Mouse (Mus musculus): ENCODE results near the gene Mcm3. TPM values are rescaled to one million over a fixed set of nuclear protein-coding genes. Genes with fewer than 3 reads are reported as not detected.

The Mcm3 gene
- polyA plus RNA-seq (2012; rRNA removed) = 8.1 and 9.2 TPM in 2 replicates

DNA sequence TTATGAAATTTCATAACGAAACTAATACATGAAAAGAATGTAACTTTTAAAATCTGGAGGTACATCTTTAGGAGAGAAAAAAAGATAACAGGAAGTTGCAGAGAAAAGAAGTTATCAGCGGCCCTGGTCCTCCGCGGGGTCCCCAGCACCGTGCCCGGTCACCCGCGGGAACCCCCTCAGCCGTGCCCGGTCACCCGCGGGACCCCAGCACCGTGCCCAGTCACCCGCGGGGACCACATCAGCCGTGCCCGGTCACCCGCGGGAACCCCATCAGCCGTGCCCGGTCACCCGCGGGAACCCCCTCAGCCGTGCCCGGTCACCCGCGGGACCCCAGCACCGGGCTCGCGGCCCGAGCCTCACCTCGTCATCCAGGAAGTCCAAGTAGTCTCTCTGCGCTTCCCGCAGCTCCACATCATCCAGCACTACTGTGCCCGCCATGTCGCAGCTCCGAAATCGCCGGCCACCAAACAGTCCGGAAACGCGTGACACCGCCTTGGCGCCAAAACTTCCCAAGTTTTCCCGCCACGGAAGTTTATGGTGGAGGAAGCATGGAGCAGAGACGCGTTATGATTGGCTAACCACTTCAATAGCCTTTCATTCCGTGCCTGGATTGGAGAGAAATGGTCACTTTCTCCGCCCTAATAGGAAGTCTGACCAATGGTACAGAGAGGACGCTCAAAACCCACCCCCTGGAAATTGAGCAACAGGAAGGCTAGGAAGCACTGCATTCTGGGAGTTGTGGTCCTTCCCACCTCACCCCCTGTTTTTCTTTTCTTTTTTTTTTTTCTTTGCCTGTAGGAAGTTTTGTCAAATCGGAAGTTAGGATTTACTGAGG lies at the start of gene Mcm3:
Gene Mcm3 (minus strand): TSS at position 542 of the 835 bp plus-strand sequence.
- peak; percentile 56 for DNase-seq (ENCODE audit: low spot score)

DNA sequence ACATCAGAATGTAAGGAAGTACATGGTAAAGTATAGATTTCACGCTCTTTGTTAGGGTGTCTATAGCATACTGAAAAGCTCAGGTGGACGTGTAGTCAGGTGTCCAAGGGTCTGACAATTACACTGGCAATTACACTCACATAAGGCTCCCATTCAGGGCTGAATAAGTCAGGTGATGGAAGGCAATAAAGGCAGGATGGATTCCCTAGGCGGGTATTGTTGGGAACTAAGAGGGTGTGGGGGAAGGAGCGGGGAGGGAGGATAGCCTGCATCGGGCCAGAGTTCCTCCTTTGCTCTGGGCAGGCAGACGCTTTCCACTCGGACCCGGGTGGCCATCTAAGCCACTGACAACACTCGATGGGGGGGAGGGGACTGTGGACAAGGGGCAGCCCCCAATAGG lies 47.9 kb upstream of the Mcm3 start:
- no peak for DNase-seq (ENCODE audit: low spot score)

DNA sequence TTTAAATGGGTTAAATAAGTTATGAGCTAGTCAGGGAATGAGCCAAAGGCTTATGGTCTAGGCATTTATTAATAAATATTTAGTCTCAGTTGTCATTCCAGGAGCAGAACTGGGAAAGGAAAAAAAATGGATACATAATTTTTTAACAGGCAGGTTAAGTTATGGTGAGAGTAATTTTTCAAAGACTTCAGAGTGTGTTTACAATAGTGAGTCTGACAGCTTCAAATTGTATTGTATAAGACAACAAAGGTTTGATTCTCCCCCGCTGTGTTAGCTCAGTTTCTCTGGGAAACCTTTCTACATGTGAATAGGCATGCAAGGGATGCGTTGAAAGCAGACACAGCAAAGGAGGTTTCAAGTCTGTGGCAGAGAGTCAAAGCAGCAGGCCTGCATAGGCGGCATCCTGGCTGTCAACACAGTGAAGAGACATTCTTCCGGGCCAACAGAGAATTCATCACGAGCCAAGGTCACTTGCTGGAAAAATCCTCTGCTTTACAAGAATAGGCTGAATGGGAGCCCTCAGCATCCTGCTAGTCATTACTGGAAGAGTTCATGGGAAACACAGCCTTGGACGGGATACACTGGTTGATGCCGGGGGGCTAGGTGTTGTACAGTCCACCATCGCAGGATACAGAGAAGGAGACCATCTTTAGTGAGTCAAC lies 47.3 kb upstream of the Mcm3 start:
- DNase-seq (ENCODE audit: low spot score) = no peak

DNA sequence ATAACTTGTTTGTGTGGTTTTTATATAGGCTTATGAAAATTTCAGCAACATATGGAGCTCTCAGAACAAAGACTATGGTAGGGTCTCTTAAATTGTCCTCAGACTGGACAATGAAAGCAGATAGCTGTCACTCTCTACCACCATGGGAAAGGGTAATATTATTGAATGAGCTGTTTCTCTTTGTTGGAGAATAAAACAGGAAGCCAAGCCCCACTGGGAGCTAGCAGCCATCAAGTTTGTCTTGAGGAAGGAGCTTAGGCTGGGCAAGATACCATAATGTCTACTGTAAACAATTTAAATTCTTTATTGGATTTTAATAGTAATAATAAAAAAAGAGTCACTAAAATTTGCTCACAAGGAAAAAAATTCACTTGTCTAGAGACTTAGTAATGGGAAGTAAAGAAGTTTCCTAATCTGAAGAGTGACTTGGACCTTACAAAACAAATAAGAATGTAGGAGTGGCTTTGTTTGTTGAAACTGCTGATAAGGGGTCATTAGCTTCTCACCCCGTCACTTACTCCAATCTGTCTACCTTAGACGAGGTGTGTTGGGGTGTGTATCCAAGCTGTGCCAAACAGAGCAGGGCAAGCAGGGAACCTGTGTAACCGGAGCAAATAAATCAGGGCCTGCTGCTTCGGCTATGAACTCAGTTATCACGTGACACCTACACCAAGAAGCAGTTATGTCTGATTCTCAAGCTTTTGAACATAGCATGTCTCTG lies 43.5 kb upstream of the Mcm3 start:
- DNase-seq (ENCODE audit: low spot score) = no peak

DNA sequence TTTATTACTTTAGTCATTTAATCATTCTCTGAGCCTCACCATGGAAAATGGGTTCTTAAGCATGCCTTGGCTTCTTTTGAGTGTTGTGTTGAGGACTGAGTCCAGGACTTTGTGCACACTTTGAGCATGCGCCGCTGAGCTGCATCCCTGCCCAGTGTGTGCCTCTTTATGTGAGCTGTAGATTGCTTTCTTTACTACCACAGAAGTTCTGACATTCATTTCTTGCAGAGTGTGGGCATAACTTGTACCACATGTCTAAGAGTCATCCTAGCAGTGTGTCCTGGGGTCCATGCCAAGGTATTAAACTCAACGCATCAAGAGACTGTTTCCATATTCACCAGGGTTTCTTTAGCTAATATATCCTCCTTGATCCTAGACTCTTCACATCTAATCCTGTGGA lies 41.8 kb upstream of the Mcm3 start:
- DNase-seq (ENCODE audit: low spot score) = no peak

DNA sequence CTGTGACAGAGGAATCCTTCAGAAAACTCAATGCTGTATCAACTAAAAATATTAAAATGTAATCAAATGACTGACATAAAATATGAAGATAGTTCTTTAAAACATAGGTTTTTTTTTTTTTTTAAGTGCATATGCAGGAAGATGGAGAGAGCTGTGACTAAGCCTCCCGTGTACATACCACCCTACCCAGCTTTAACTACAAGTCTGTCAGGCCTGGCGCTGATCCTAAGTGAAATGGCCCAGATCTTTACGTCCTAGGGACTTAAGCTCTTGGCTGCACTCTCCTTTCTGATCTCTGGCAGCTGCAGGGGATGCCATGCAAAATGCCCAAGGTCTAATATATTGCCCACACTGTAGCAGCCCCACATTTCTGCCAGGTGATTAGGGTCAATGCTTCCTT lies 40.7 kb upstream of the Mcm3 start:
- no peak for DNase-seq (ENCODE audit: low spot score)

DNA sequence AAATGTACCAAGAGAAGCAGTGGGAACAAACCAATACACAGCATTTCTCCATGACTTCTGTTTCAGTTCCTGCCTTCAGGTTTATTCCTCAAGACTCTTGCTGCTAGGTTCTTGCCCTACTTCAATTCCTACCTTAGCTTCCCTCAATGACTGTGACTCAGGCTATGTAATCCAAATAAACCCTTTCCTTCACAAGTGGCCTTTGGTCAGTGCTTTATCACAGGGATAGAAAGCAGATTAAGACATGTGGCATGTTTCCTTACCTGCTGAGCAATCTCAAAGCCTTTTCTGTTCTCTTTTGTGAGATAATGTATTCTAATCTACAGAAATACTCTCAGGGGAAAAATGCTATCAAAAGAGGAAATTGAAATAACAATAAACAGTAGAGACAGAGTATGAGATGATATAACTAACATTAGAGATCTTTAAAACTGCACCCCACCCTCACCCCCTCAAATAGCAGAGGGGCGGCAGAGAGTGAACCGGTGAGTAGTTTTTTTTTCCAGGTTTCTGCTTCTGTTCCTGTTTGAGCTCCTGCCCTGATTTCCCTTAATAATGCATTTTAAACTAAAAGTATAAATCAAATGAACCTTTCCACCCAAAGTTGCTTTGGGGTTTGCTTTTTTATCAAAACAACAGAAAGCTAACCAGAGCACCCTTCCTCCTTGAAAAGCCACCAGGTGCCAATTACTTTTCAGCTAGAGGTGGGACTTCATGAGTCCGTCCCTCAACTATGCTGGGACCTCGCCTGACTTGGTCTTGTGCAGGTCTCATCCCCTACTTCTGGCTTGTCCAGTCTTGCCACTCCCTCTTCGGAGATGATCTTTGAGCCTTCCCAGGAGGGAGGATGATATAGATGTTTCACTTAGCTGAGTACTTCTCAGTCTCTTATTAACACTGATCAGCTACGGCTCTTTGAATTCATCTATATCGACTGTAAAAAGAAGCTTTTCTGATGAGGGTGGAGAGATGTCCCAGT lies 37.1 kb upstream of the Mcm3 start:
- DNase-seq (ENCODE audit: low spot score) = no peak

DNA sequence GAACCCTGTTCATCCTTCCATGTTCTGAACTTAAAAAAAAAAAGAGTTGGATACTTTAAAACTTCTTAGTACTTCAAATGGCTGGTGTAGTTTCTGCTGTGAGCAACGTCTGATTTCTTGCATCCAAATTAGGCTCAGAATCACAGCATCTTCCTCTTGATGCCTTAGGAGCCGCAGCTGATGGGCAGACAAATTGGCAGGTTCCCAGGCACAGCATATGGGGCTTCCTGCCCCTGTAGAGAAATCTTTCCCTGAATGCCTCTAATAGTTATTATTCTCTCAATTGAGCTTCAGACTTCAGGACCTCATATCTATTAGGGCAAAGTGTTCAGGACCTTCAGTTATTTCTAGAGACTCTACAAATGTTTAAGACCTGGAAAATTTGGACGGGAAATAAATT lies 19.8 kb upstream of the Mcm3 start:
- DNase-seq (ENCODE audit: low spot score) = no peak

DNA sequence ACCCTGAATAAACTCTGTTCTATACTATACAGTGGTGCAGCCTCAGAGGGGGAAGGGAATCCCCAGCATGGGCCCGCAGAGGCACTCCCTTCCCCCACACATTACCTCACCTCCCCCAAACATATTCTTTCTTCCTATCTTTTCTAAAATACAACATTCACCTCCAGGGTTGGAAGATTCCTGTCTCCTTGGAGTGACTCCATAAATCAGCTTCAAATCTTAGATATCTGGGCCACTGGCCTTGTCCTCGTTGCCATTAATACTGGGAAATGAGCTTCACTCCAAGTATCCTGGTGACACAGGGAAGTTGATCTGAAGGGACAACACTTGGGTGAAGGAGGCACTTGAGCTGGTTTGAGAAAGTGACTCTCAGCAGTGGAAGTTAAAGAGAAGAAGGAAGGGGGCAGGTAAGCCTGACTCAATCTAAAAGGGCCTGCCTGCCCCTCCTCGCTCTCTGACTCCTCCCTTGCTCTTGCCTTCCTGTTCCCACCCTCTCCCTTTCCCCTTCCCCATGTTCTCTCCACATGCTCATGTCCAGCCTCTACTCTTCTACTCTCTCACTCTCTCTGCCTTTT lies 16.5 kb upstream of the Mcm3 start:
- DNase-seq (ENCODE audit: low spot score) = no peak

DNA sequence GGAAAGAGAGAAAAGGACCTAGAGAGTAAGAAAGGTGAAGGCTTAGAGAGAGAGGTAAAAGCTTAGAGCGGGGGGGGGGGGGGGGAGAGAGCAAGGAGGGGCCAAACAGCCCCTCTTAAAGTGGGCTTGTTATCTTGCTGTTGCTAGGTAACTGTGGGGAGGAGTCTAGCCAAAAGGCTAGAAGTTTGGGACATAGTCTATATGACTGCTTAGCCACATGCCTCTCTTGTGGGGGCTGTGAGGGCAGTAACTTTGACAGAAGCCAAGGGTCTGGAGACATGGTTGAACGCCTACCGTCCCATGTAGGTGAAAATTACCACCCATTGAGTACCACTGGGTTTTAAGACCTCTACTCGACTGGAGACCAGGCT lies 13.0 kb upstream of the Mcm3 start:
- no peak for DNase-seq (ENCODE audit: low spot score)

DNA sequence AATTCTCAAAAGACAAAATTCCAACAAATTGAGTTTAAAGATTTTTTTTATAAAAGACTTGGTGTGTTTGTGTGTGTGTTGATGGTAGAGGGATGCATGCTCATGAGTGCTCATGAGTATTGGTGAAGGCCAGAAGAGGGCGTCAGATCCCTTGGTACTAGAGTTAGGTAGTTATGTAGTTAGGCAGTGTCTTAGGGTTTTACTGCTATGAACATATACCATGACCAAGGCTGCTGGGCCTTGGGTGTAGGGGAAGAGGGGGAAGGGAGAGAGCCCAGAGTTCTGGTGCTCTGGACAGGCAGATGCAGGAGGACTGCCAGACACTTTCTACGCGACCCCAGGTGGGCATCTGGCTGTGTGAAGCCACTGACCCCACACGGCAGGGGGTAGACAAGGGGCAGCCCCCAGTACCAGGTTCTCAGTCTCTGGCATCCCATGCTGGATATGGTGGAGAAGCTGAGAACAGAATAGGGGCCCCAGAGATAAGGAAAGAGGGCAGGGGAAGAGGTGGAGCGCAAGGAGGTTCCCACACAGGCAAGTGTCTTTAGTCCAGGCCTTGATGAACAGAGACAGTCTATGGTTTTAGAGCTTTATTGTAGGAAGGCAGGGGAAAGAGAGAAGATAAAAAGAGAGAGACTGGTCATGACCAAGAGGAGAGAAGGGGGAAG lies 12.5 kb upstream of the Mcm3 start:
- DNase-seq (ENCODE audit: low spot score) = no peak

DNA sequence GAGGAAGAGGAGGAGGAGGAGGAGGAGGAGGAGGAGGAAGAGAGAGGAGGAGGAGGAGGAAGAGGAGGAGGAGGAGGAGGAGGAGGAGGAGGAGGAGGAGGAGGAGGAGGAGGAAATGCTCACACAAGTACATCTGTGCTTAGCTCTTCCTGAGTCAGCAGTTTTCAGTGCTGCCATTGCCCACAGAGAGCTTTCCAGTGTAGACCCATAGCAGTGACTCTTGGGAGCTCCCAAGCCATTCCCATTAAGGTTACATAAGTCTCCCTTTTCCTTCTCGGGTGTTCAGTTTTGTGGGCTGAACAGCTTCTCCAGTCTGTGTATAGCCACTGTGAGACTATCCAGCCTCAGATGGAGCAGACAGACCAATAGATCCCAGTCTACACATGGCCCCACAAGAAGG lies 10.4 kb upstream of the Mcm3 start:
- no peak for DNase-seq (ENCODE audit: low spot score)

DNA sequence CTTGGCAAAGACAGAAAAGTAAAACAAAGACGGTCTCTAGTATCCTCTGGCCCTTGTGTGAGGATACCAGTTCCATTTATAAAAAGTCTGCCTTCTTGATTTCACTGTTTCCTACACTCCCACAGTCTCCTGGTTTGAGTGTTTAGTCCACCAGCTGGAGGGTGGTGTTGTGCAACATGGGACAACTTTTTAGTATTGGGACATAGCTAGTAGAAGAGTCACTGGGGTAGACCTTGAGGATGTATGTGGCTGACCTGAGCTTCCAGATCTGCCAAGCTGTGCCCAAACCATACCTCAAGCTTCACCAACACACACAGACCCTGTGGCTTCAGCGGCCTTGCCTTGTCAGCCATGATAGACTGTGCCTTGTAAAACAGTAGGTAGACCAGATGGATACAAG lies 7.9 kb upstream of the Mcm3 start:
- DNase-seq (ENCODE audit: low spot score) = no peak

DNA sequence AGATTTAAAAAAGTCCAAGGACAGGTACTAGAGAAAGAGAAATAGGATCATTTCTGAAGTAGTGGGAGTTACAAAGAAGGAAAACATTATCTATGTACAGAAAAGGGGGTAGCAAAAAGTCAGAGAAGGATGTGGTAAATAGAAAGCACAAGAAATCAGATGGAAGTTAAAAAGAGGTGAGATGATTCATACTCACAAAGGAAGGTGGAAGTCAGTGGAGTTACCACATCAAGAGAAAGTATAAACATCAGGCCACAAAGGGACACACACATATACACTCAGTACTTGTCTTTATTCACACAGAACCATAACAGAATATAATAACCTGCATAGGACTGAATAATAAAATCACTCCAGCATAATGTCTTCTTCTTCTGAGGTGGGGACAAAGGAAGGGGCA lies 4.9 kb upstream of the Mcm3 start:
- DNase-seq (ENCODE audit: low spot score) = no peak

DNA sequence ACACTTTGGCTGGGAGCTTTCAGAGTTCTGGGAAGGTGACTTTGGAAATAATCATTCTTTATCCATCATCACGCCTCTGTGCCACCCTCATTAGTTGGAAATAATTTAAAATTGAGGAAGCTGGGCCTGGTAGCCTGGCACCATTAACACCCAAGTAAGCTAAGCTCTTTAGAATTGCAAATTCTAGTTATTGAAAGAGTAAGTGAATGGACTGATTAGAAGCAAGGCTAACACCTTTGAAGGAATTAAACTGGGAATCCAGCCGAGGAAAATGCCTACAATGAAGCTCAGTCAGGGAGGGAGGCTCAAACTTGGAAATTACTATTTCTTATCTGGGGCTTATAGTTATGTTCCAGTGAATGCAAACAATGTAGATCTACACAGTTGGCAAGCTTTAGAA lies 3.8 kb upstream of the Mcm3 start:
- no peak for DNase-seq (ENCODE audit: low spot score)

DNA sequence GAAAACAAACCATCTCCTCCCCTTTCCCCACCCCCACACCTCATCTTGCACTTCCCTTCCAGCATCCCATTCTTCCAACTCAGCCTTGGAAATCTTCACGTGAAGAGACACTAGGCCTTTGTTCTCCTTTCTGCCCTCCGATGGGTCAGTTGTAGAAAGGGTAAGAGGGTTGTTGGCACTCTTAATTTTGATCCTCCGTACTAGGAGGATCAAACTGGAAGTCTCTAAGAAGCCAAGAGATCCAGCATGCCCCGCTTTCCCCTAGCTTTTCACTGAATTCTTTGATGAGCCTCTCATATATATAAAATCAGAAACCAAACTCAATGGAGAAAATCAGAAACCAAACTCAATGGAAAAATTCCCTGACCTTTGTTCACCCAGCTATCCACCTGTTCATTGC lies 3.4 kb upstream of the Mcm3 start:
- no peak for DNase-seq (ENCODE audit: low spot score)

DNA sequence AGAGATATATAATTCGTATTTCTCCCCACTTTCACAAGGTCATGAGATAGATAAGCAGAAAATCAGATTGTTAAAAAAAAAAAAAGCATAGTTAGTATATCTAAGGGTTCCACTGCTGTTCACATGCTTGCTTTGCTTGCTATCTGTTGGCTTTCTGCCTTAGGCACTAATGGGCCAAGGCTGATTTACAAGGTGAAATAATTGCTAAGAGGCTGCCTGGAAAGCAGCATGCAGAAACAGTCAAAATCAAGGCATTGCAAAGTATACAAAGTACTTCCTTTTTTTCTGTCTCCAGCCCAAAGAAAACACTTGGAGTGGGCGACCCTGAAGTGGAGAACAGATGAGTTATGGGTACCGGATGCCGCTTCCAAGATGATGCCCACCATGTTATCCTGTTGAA lies 847 bp upstream of the Mcm3 start:
- no peak for DNase-seq (ENCODE audit: low spot score)

DNA sequence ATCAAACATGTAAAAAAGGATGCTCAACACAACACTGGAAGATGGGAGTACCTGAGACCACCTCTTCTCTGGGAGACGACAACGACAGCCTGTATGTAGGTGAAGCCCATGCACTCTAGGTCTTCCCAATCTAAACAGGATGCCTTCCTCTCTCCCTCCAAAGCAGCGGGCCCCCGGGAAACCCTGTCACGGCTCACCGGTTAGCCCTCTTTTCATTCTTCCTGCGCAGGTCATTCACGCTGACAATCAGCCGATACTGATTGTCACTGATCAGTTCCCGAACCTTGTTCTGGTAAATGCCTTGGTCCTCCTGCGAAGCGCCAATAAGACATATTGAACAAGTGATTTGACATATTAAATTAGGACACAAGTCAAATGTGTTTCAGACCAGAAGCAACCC lies 2.5 kb downstream of the Mcm3 start:
- DNase-seq (ENCODE audit: low spot score) = no peak

DNA sequence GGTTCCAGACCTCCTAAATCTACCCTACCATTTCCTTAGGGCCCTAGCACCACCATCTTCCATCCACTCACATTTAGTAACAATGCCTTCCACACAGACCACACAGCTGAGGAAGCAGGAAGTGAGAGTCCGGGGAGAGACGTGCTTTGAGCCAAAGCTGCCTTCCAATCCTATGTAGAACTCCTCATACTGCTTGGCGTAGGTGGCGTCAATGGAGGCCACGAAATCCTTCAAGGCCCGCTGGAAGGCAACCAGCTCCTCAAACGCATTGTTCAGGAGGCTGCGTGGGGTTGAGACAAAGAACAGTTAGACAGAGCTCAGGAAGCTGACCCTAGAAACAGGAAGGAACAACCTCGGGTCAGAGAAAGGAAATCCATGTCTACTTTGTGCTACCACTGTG lies 2.9 kb downstream of the Mcm3 start:
- no peak for DNase-seq (ENCODE audit: low spot score)

DNA sequence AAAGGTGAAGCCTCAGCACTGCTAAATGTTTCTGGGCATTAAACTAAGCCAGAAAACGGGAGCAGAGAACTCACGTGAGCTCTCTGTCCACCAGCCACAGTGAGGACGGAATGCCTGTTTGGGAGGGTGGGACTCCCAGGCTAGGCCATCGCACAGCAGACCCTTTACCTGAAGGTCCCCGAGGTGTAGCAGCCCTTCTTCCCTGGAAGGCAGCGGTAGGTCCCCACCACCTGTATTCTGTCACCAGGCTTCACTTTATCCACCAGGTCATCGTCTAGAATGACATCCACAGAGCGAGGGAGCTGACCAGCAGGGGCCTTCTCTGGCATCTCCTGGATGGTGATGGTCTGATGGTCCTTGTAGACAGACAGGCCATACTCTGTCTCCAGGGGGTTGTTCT lies 5.6 kb downstream of the Mcm3 start:
- DNase-seq (ENCODE audit: low spot score) = no peak

DNA sequence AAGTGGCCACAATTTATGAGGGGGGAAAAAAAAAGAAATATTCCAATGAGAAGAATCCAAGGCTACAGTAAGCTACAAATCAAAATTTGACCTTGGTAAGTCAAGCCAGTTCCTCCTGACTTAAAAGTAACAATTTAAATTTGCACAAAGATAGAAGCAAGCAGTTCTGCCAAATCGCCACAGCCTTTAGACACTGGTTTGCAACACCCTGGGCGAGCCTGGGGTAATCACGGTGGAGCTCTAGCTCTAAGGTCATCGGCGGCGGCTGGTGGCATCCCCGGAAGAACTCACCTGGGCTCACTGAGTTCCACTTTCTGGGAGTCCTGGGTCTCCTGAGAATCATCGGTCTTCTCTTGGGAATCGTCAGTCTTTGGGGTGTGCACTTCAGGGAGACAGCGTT lies 15.6 kb downstream of the Mcm3 start:
- no peak for DNase-seq (ENCODE audit: low spot score)
